Mouse (Mus musculus) mesoderm, embryonic 11.5 days (tissue): ENCODE data around the gene Gm5565.
"Not testable (repeated sequence)": the region's sequence is repeated elsewhere in the genome, so short reads cannot be mapped to it uniquely, and the experiment has no call there.

ENCODE experiments used
- DNase-seq: peaks from one replicate; pipeline ENCODE4 v3.0.0-alpha.2; 2012; ENCODE audit warnings: low read depth, low spot score

Gm5565 gene

DNA sequence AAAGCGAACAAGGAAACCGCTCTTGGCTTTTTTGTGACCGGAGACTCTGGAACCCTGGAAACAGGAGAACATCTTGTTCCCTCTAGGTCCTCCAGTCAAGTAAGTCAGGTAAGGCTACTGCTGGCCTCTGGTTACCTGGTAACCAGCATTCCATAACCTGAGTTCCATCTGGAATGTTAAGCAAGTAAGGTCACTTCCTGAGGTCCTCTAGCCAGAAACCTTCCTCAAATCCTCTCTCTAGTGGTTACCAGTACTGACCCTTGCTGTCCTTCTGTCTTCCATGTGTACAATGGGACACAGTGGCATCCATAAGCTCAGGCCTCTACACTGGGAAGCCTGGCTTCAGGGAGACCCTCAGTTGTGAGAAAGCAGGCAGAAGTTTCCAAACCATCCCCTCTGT is at the start of gene Gm5565:
Gene Gm5565 (minus strand): TSS at position 101 of the 400 bp plus-strand sequence.
- DNase-seq, result not testable (repeated sequence)

DNA sequence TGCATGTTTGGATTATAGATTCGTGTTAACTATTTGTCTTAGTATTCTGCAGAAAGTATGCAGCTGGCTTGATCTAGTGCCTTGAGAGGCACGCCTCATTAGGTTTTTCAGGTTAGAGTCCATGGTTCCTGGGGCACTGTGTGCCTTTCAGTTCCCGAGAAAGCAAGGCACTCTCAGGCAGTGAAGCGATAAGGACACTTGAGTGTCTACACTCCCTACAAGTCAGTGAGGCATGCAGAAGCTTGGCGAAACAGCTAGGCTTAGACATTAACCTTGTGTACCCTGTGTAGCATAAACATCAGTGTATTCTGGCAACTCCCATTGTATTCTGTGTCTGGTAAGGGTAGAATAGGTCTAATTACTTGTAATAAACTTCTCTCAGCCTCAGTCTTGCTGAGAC is 45.2 kb upstream of the Gm5565 start:
- DNase-seq, result no peak

DNA sequence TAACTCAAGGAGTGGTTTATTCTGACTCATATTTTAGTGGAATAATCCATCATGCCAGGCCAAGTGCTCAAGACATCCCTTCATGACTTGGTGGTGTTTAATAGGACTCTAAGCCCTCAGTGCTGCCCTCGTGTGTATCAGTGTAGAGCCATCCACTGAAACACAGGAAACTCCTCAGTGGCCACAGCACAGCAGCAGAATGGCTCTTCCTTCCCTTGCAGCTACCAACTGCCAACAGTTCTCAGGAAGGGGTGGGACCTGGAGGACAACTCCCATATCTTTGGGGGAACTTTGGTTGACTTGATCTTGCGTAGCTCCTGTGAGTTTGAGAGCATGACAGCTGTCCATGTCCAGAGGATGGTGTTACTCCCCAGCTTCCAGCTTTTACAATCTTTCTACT is 43.6 kb upstream of the Gm5565 start:
- no peak for DNase-seq

DNA sequence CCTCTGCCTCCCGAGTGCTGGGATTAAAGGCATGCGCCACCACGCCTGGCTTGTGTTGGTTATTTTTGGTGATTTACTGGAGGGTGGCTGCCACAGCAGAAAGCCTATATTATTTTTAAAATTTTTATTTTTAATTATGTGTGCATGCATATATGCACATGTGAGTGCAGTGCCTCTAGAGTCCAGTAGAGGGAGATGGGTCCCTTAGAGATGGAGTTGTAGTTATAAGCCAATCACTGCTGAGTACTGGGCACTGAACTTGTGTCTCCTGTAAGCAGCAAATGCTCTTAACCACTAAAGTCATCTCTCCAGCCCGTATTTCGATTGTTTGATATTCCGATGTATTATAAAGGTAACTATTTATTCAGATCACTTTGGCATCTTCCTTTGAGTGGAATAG is 40.2 kb upstream of the Gm5565 start:
- no peak for DNase-seq

DNA sequence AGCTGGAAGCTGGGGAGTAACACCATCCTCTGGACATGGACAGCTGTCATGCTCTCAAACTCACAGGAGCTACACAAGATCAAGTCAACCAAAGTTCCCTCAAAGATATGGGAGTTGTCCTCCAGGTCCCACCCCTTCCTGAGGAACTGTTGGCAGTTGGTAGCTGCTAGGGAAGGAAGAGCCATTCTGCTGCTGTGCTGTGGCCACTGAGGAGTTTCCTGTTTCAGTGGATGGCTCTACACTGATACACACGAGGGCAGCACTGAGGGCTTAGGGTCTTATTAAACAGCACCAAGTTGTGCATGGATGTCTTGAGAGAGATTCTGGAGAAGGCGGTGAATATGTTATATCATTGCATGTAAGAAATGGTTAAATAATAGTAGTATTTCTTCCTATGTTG is 39.2 kb upstream of the Gm5565 start:
- DNase-seq, result no peak

DNA sequence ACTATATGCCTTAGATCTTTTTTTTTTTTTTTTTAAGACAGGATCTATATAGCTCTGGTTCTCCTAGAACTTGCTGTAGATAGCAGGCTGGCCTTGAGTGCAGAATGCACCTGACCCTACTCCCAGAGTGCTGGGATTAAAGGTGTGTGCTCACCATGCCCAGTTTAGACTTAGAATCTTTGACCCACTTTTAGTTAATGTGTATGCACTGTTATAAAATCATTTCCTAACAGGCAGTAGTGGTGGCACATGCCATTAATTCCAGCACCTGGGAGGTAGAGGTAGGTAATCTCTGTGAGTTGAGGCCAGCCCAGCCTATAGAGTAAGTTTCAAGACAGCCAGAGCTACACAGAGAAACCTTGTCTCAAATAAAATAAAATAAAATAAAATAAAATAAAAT is 38.7 kb upstream of the Gm5565 start:
- no peak for DNase-seq

DNA sequence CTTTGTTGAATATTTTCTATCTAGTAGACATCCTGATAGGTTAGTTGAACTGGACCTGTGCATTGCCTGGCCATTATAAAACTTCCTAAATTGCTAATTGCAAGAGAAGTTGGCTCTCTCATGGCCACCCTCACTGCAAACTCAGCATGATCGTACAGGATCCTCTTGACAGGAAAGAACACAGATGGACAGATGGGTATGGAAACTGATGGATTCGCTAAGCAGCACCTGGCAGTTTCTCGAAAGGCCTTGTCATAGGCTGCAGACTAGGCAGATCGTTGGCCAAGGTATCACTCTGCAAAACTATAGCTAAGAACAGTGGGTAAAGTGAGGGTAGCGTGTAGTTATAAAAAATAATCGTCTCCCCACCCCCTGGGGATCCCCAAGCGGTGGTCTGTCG is 33.0 kb upstream of the Gm5565 start:
- no peak for DNase-seq

DNA sequence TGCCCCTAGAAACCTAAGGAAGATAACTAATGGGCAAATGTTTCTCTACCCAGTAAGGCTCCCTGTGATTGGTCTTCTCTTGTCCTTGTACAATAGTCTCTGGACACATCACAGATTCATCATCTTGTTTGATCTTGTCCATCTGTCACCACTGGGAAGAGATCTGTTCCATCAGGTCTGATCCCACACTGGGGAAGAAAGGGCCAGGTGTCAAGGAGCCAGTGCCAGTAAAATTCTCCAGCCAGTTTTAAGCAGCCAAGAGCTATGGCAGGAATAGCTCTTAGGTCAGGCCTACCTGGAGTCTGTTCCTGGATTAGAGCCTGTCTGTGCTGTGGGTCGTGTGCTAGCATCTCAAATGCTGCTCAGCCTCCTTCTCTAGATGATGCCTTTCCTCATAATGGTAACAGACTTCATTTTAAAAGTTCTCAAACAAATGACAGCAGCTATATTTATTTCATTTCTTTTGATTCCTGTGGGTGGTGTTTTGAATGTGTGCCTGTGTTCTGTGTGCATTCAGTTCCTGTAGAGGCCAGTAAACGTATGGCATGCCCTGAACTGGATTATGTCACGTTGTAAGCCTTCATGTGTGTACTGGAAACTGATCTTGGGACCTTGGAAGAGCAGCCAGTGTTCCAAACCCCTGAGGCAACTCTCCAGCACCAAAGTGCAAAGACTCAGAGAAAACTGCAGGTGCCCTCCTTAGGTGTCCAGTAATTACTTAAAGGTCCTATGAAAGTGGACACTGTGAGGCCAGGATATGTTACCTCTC is 30.3 kb upstream of the Gm5565 start:
- DNase-seq, result no peak

DNA sequence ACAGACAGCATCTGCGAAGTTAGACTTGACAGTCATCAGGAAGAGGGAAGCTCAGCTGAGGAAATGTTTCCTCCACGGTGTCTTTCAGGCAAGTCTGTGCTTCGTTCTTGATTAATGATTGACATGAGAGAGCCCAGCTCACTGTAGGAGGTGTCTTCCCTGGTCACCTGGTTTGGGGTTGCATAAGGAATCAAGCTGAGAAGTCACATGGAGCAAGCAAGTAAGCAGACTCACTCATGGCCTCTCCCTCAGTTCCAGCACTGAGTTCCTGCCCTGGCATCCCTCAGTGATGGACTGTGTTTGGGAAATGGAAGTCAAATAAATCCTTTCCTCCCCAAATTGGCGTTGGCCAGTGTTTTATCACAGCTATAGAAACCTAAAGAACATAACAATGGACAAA is 29.8 kb upstream of the Gm5565 start:
- no peak for DNase-seq

DNA sequence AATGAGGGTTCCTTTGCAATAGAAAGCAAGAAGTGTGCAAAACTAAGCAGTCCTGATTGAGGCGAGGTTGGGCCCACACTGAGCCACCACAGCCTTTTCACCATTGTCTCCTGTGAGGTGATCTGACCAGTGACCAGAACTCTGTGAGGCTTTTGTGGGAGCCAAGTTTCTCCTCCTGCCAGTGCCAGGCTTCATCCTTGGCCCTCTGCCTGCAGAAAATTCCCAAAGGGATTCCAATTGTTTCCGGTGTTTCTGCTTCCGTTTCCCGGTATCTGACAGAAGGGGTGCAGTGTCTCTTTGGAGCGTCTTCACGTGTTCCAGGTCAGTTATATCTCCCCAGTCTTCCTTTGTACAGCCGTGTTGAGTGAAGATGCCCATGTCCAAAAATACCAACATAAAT is 28.4 kb upstream of the Gm5565 start:
- DNase-seq, result no peak

DNA sequence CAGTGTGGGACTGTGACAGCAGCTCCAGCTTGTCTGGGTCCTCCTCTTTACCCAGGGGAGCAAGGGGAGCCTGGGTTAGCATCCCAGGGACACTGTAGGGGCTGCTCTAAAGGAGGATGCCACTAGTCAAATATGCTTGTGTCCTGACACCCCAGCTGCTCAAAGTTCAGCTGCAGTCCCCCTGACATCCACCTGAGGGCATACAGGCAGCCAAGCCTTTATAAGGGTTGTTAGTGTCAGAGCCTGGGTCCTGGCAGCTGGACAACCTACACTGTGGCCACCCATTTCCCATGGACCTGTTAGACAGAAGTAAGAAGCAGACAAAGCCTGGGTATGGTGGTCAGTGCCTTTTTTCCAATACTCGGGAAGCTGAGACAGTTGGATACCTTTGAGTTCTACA is 27.8 kb upstream of the Gm5565 start:
- DNase-seq, result no peak

DNA sequence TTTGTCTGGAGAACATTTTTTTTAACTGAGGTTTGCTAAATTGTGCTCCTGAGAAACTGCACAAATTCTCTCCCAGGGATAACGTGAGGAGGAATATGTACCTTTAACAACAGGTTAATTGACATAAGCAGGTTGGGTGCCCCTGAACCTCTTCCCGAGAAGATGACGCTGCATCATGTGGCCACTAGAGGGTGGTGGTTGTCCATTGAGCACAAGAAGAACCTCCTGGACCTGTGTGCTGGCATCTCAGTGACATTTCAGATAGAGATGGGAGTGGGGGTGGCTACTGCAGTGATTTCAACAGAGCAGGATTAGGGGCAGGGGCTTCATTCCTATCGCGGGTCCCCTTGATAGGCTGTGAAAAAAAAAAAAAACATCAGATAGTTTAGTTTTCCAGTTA is 27.1 kb upstream of the Gm5565 start:
- DNase-seq, result not testable (repeated sequence)

DNA sequence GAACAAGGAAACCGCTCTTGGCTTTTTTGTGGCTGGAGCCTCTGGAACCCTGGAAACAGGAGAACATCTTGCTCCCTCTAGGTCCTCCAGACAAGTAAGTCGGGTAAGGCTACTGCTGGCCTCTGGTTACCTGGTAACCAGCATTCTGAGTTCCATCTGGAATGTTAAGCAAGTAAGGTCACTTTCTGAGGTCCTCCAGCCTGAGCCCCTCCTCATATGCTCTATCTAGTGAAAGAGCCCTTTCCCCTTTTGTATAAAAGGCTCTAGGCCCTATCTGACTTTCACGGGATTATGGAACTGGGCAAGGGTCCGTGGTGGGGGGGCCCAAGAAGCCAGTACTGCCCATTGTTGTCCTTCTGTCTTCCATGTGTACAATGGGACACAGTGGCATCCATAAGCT is 24.9 kb upstream of the Gm5565 start, which contains the start of gene 1700001J03Rik:
Gene 1700001J03Rik (minus strand): TSS at position 101 of the 400 bp plus-strand sequence.
- DNase-seq, result not testable (repeated sequence)

DNA sequence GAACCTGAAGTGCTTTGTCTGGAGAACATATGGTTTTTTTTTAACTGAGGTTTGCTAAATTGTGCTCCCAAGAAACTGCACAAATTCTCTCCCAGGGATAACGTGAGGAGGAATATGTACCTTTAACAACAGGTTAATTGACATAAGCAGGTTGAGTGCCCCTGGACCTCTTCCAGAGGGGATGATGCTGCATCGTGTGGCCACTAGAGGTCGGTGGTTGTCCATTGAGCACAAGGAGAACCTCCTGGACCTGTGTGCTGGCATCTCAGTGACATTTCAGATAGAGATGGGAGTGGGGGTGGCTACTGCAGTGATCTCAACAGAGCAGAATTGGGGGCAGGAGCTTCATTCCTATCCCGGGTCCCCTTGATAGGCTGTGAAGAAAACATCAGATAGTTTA is 12.4 kb upstream of the Gm5565 start:
- not testable (repeated sequence) for DNase-seq

DNA sequence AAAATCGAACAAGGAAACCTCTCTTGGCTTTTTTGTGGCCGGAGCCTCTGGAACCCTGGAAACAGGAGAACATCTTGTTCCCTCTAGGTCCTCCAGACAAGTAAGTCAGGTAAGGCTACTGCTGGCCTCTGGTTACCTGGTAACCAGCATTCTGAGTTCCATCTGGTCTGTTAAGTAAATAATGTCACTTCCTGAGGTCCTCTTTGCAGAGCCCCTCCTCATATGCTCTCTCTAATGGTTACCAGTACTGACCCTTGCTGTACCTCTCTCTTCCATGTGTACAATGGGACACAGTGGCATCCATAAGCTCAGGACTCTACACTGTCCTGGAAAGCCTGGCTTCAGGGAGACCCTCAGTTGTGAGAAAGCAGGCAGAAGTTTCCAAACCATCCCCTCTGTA is 10.3 kb upstream of the Gm5565 start, which contains the start of gene Gm6309:
Gene Gm6309 (minus strand): TSS at position 101 of the 400 bp plus-strand sequence.
- not testable (repeated sequence) for DNase-seq

DNA sequence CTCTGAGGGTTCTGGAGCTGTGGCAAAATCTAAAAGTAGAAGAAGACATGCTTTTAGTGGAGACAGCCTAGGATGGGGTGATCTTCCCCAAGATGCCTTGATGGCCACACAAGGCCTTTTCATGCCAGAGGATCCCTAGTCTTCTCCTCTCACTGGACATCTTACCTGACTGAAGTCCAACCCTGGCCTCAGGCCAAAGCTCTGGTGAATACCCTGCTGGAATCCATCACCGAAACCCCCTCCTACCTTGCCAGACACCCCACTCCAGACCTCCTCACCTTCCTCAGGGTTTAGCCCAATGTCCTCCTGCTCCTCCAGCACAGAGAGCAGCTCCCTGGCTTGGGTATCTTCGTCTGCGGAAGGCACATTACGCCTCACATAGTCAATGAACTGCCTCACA is 2.0 kb downstream of the Gm5565 start:
- not testable (repeated sequence) for DNase-seq

DNA sequence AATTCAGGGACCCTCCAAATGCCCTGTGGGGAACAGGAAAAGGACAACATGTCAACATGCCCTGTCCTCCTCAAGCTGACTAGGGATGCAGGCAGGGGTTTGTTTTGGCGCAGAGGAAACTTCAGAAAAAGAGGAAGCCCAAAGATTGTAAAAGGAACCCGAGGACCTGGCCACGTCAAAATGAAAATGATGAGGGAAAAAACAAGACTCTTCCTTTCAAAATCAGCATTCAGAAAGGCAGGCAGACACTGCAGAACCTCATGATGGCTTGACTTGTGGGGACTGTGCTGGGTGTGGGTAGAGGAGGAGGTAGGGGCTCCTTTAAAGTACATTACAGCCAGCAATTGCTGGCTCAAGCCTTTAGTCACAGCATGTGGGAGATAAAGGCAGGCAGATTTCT is 9.9 kb downstream of the Gm5565 start:
- no peak for DNase-seq

DNA sequence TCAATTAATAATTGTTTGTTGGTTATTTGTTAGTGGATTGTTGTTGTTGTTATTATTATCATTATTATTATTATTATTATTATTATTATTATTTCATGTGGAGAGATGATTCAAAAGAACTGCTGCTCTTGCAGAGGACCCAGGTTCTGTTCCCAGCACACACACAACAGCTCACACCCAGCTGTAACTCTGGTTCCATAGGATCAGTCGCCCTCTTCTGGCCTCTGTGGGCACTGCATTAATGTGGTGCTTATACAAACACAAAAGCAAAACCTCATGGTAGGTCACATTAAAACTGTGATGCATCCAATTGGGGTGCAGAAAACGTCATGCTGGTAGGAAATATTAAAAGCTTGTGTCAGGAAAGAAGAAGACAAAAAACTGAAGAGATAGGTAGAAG is 12.4 kb downstream of the Gm5565 start:
- peak; percentile 69 for DNase-seq
